Mouse (Mus musculus) midbrain, embryonic 12.5 days (tissue): ENCODE data around the gene Slc3a1. TPM values are rescaled to one million over a fixed set of nuclear protein-coding genes. Genes with fewer than 3 reads are reported as not detected.

Source experiments
- ATAC-seq: fragments of 200-750 bp; cut with Nextera tagmentation; 2 replicates; pipeline ENCODE4 v1.8.0; 2017; ENCODE audit warnings: low read depth, moderate TSS enrichment, moderate library complexity; ENCODE audit not compliant: low FRiP score
- H3K27ac ChIP-seq: fragments of 300-500 bp; sonication (generic); replicated peaks from 2 replicates; pipeline ENCODE4 v1.5.1; 2016; ENCODE audit warnings: mild to moderate bottlenecking
- H3K27me3 ChIP-seq: fragments of 300-500 bp; sonication (generic); 2 replicates; pipeline ENCODE4 v1.6.1; 2016; ENCODE audit warnings: mild to moderate bottlenecking
- H3K36me3 ChIP-seq: fragments of 300-500 bp; sonication (generic); 2 replicates; pipeline ENCODE4 v1.6.1; 2016
- H3K4me1 ChIP-seq: fragments of 300-500 bp; sonication (generic); 2 replicates; pipeline ENCODE4 v1.6.1; 2016
- H3K4me2 ChIP-seq: fragments of 300-500 bp; sonication (generic); replicated peaks from 2 replicates; pipeline ENCODE4 v1.6.1; 2016; ENCODE audit warnings: mild to moderate bottlenecking, moderate library complexity
- H3K4me3 ChIP-seq: fragments of 300-500 bp; sonication (generic); 2 replicates; pipeline ENCODE4 v1.5.1; 2016; ENCODE audit warnings: mild to moderate bottlenecking
- H3K9ac ChIP-seq: fragments of 300-500 bp; sonication (generic); replicated peaks from 2 replicates; pipeline ENCODE4 v1.6.1; 2016; ENCODE audit warnings: mild to moderate bottlenecking, moderate library complexity
- H3K9me3 ChIP-seq: fragments of 300-500 bp; sonication (generic); 2 replicates; pipeline ENCODE4 v1.6.1; 2016; ENCODE audit warnings: mild to moderate bottlenecking
- WGBS: fragments of 180-500 bp; shearing (Covaris S2); methylation state at CpG from one replicate; pipeline ENCODE4 v1.1.7; 2016; 5-methylcytosine and 5-hydroxymethylcytosine counted together
- polyA plus RNA-seq: library from polyadenylated mRNA; unstranded; fragments of >200 nt; fragmentation: Nextera tagmentation; extraction: Ambion mirVana; gene quantifications from 2 replicates; pipeline ENCODE4 v1.2.1, GENCODE M21; 2016

The Slc3a1 gene
- polyA plus RNA-seq, 1 experiment from 2014 or later, result 0.56 TPM

- WGBS, result under 1% methylated on average over 60 of the region's 63 CpGs
- peak within 1 kb of the TSS; percentile 83 for H3K4me2 ChIP-seq
- H3K36me3 ChIP-seq, result no peaks in the 10 kb centered on the region
- no peaks in the 10 kb centered on the region for H3K9me3 ChIP-seq
- peak within 1 kb of the TSS; percentile 89 for H3K4me3 ChIP-seq
- H3K27ac ChIP-seq, result peak within 1 kb of the TSS; percentile 86
- no peaks in the 10 kb centered on the region for H3K27me3 ChIP-seq
- ATAC-seq, result peak; percentile 98
- peak within 1 kb of the TSS; percentile 78 for H3K9ac ChIP-seq
- peaks cover 16% of the 10 kb centered on the region for H3K4me1 ChIP-seq
These were observed 62.2 kb downstream of the Slc3a1 start, which contains the start of the genes Prepl and Camkmt for GRCm38 (mm10) chr17:85090120-85091099. Prepl (minus strand) TSS chr17:85090241. Camkmt (plus strand) TSS chr17:85090552.

GRCm38 (mm10) chr17:85091762-85092161 lies 63.6 kb downstream of the Slc3a1 start:
- H3K4me3 ChIP-seq, result peak overlapping the region; percentile 89; the same call in 1 of the 2 replicates
- H3K27me3 ChIP-seq, result no peaks in the 10 kb centered on the region
- 92% methylated on average over 6 of the region's 6 CpGs for WGBS
- H3K9ac ChIP-seq, result no peak overlapping the region
- H3K4me1 ChIP-seq, result peaks cover 16% of the 10 kb centered on the region
- no peaks in the 10 kb centered on the region for H3K9me3 ChIP-seq
- H3K27ac ChIP-seq, result no peak overlapping the region
- peak overlapping the region; percentile 83; the same call in 1 of the 2 replicates for H3K4me2 ChIP-seq
- no peak for ATAC-seq
- H3K36me3 ChIP-seq, result no peaks in the 10 kb centered on the region

GRCm38 (mm10) chr17:85096396-85096795 lies 68.2 kb downstream of the Slc3a1 start:
- WGBS, result 95% methylated on average over 3 of the region's 3 CpGs
- Histone ChIP-seq H3K4me3 (no peak overlapping the region), H3K4me2 (no peak overlapping the region), H3K4me1 (peaks cover 3% of the 10 kb centered on the region), H3K36me3 (peaks cover 22% of the 10 kb centered on the region), H3K9me3 (peaks cover 12% of the 10 kb centered on the region; the same call in 1 of the 2 replicates), H3K27ac (no peak overlapping the region), H3K27me3 (no peaks in the 10 kb centered on the region), H3K9ac (no peak overlapping the region)
- ATAC-seq, result no peak

DNA sequence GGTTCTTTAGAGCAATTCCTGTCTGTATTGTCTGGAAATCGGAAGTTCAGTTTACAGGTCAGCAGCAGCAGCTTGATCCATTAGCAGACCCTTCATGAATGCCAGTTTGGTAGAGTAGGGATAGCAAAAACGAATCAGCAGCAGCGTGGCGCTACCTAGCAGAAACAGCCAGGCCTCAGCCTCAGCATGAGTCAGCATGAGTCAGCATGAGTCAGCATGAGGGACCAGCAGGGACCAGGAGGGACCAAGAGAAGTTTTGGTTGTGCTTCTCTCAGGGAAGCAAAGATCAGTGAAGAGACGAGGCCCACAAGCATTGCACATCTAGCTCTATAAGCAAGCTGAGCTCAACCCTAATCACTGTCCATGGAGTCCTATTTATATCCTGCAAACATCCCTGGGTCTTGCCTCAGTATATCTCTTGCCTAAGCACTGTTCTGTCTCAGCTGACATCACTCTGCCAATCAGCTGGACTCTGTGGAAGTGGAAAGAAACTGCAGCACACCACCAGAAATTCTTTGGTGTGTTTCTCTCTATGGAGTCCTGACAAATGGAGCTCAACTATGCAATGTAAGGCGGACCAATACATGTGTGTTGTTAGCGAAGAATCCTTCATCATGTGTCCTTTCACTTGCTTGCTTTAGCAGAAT lies 70.6 kb downstream of the Slc3a1 start:
- WGBS, result 96% methylated on average over 7 of the region's 7 CpGs

GRCm38 (mm10) chr17:85100232-85100631 lies 72.1 kb downstream of the Slc3a1 start:
- Histone ChIP-seq H3K4me3 (no peak overlapping the region), H3K9me3 (peaks cover 12% of the 10 kb centered on the region; the same call in 1 of the 2 replicates), H3K27me3 (no peaks in the 10 kb centered on the region), H3K9ac (no peak overlapping the region), H3K4me1 (0 out of 2 replicates have a peak, but pooled peaks cover 2% of the 10 kb centered on the region), H3K36me3 (peaks cover 22% of the 10 kb centered on the region), H3K4me2 (no peak overlapping the region), H3K27ac (no peak overlapping the region)
- no peak for ATAC-seq
- 93% methylated on average over 3 of the region's 3 CpGs for WGBS

More for the DNA sequence above, 70.6 kb downstream of the Slc3a1 start:
- peaks cover 22% of the 10 kb centered on the region for H3K36me3 ChIP-seq
- H3K9me3 ChIP-seq, result peaks cover 12% of the 10 kb centered on the region; the same call in 1 of the 2 replicates
- H3K4me1 ChIP-seq, result 0 out of 2 replicates have a peak, but pooled peaks cover 2% of the 10 kb centered on the region
- no peak overlapping the region for H3K4me3 ChIP-seq
- no peak overlapping the region for H3K4me2 ChIP-seq
- H3K27ac ChIP-seq, result no peak overlapping the region
- no peak for ATAC-seq
- H3K27me3 ChIP-seq, result no peaks in the 10 kb centered on the region
- H3K9ac ChIP-seq, result no peak overlapping the region

GRCm38 (mm10) chr17:85101751-85102150 lies 73.6 kb downstream of the Slc3a1 start:
- no peak overlapping the region for H3K27ac ChIP-seq
- no peak overlapping the region for H3K9ac ChIP-seq
- WGBS, result 63% methylated on average over 7 of the region's 7 CpGs
- peaks cover 22% of the 10 kb centered on the region for H3K36me3 ChIP-seq
- ATAC-seq, result no peak
- H3K4me3 ChIP-seq, result no peak overlapping the region
- H3K4me1 ChIP-seq, result 0 out of 2 replicates have a peak, but pooled peaks cover 2% of the 10 kb centered on the region
- H3K4me2 ChIP-seq, result no peak overlapping the region
- no peaks in the 10 kb centered on the region for H3K27me3 ChIP-seq
- H3K9me3 ChIP-seq, result peaks cover 12% of the 10 kb centered on the region; the same call in 1 of the 2 replicates

DNA sequence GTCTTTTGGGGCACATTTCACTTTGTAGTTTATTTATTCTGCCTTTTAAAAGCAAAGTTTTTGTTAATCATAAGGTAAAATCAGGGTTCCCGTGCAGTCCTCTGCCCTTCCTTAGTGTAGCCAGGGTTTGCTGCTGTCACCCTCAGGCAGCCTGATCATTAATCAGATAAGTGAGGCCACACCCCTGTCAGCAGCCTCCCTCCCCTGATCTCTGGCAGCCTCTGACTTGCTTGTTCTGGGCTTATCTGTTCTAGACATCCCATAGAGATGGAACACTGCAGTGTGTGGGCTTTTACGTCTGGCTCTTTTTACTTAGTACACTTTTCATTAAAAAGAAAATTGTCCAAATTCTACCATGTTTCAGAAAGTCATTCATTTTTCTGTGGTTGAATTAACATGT lies 75.1 kb downstream of the Slc3a1 start:
- WGBS, result 66% methylated on average over 2 of the region's 2 CpGs
- H3K27ac ChIP-seq, result no peak overlapping the region
- no peak overlapping the region for H3K4me2 ChIP-seq
- H3K4me1 ChIP-seq, result 0 out of 2 replicates have a peak, but pooled peaks cover 2% of the 10 kb centered on the region
- peaks cover 10% of the 10 kb centered on the region for H3K36me3 ChIP-seq
- H3K9ac ChIP-seq, result no peak overlapping the region
- H3K27me3 ChIP-seq, result no peaks in the 10 kb centered on the region
- peaks cover 7% of the 10 kb centered on the region; the same call in 1 of the 2 replicates for H3K9me3 ChIP-seq
- H3K4me3 ChIP-seq, result no peak overlapping the region
- ATAC-seq, result no peak

- 95% methylated on average over 1 of the region's 1 CpGs for WGBS
These were observed 82.5 kb downstream of the Slc3a1 start for GRCm38 (mm10) chr17:85110640-85111039.

DNA sequence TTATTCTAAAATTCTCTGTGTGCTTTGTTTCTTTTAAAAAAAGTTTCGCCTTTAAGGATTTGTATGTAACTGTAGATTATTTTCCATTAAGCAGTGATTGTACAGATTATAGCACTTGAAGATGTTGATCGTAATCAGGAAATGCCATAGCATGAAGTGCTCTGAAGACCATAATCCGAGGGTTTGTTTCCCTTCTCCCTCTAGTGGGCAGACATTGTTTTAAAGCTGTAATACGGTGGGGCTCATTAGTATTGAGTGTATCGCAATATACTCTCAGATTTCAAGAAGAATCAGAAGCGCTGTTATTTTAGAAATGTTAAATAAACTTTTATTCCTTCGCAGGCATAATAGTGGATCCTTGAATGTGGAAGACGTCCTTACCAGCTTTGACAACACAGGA lies 85.3 kb downstream of the Slc3a1 start:
- ATAC-seq, result no peak
- no peak overlapping the region for H3K4me2 ChIP-seq
- H3K9me3 ChIP-seq, result no peaks in the 10 kb centered on the region
- H3K9ac ChIP-seq, result no peak overlapping the region
- H3K36me3 ChIP-seq, result no peaks in the 10 kb centered on the region
- H3K4me1 ChIP-seq, result peaks cover 3% of the 10 kb centered on the region; the same call in 1 of the 2 replicates
- H3K27ac ChIP-seq, result no peak overlapping the region
- no peaks in the 10 kb centered on the region for H3K27me3 ChIP-seq
- 85% methylated on average over 8 of the region's 8 CpGs for WGBS
- no peak overlapping the region for H3K4me3 ChIP-seq

More at GRCm38 (mm10) chr17:85110640-85111039, 82.5 kb downstream of the Slc3a1 start:
- ATAC-seq, result no peak
- Histone ChIP-seq H3K4me2 (no peak overlapping the region), H3K4me1 (no peaks in the 10 kb centered on the region), H3K27me3 (no peaks in the 10 kb centered on the region), H3K4me3 (no peak overlapping the region), H3K9me3 (no peaks in the 10 kb centered on the region), H3K9ac (no peak overlapping the region), H3K27ac (no peak overlapping the region), H3K36me3 (no peaks in the 10 kb centered on the region)
